Mouse (Mus musculus): ENCODE results near the gene Ndufc1.
"Not testable (repeated sequence)": the region's sequence is repeated elsewhere in the genome, so short reads cannot be mapped to it uniquely, and the experiment has no call there.

Gene Ndufc1

DNA sequence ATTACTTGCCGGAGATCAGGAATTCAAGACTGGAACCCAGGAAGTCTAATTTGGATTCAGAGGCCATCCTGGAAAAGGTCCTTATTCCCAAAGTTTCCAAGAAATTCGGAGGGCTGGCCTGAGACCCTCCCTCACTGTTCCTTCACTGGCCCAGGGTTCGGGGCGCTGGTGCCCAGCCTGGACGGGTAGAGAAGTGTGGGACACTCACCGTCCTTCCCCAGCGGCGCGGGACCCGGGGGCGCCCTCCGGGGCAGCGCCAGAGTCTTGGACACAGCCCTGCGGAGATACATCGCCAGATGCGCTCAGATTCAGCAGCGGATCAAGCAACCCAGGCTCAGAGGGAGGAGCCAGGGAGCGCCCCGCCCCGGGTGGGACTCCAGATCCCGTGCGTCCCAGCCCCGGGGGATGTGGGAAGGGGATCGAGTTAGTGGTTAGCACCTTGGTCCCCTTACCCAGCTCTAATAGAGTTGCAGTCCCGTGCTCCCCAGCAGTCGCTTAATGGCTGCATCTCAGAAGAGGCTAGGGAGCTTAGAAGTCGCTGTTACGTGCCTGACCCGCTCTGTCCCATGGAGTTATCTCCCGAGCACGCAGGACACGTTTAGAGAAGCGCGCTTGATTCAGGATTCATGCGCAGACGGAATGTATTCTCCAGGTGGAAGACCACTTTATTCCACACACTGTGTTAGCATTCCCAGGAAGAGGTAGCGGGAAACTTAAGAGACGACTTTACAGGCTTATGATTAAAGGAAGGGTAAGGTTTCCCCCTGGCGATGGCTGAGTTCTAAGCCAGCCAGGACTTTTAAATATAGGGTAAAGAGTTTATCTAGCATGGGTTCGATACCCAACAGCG lies 12.3 kb downstream of the Ndufc1 start, which contains the start of gene Mgarp:
Gene Mgarp, minus strand, starts transcription at position 520 of the 850 bp plus-strand sequence.
- DNase-seq (ENCODE audit: low spot score in 2 of 2), result peak; percentile 25 to 35

DNA sequence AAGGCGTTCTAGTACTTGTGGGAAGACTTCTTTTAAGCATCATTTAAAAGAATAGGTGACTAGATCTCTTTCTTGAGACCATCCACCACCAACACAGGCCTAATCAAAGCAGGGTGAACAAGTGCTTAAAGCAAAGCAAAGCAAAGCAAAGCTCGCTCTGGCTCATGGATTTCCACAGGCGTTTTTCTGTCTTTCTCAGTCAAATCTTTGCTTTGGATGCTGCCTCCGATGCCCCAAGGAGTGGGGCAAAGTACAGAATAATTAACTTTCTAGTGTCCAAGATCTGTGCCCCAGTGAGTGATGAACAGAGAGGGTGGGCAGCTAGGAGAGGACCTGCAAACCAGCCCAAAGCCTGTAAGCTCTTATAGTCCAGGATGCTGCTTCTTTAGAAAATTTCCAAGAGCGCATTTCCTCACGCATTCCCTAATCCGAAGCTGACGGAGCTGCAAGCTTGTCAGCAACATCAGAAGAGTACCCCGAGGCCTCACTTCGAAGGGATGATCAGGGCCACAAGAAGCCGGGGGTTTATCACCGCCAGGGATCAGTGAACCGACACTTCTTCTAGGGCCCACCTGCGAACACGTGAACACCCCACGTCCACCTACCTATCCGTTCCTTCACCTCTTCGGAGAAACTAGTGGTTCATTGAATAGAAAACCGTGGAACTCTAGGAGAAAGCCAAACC lies 13.2 kb downstream of the Ndufc1 start:
- DNase-seq (ENCODE audit: low spot score in 2 of 2), result no peak

DNA sequence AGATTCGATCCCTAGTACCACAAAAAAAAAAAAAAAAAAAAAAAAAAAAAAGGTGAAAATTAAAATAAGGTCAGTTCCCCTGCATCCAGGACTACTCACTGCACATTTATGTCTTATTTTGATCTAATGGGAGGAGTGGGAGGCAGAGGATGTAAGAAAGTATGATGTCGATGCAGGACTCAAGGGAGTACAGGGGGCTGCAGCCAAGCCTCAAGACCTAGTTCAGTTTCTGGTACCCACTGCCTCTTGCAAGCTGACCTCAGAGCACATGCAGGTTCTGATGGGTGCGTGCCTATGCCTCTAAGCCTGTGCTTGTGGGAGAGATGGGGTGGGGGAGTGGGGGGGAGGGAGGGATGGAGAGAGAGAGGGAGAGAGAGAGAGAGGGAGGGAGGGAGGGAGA lies 13.9 kb downstream of the Ndufc1 start:
- no peak for DNase-seq (ENCODE audit: low spot score in 2 of 2)

- no peak for DNase-seq (ENCODE audit: low spot score in 2 of 2)
These were observed 15.1 kb downstream of the Ndufc1 start for GRCm38 (mm10) chr3:51393651-51394050.

GRCm38 (mm10) chr3:51393018-51393417 lies 15.8 kb downstream of the Ndufc1 start:
- not testable (repeated sequence) for DNase-seq (ENCODE audit: low spot score in 2 of 2)

DNA sequence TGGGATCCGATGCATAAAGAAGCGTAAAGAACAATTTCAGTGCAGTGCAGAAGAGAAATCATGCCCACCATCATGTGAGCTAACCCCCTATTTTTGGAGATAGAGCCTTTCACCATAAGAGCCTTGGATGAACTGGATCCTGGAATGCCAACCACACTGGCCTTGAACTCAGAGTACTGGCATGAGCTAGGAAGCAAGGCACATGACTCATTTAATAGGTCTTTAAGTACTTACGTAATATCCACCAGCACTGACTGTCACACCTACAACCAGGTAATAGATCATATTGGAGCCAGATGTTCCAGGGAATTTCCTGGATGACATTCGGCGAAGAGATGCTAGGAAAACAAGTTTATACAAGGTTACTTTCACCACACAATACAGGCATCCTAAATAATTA lies 17.2 kb downstream of the Ndufc1 start:
- no peak for DNase-seq (ENCODE audit: low spot score in 2 of 2)

DNA sequence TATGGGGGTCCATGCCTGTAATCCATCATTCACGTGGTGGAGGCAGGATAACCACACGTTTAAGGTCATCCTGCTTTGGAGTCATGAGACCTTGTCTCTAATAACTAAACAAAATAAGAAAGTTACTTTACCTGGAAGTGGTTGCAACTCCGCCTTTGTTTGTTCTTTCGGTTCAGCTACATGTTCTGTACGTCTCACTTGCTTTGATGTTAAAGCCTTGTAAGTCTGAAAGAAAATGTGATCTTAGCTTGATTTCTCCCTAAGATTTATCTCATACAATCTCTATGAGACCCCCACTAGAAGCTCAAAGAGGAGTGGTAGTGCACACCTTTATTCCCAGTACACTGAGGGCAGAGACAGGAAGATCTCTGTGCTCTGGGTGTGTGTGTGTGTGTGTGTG lies 17.7 kb downstream of the Ndufc1 start:
- DNase-seq (ENCODE audit: low spot score in 2 of 2), result no peak

GRCm38 (mm10) chr3:51388904-51389303 lies 19.9 kb downstream of the Ndufc1 start:
- DNase-seq (ENCODE audit: low spot score in 2 of 2), result no peak

DNA sequence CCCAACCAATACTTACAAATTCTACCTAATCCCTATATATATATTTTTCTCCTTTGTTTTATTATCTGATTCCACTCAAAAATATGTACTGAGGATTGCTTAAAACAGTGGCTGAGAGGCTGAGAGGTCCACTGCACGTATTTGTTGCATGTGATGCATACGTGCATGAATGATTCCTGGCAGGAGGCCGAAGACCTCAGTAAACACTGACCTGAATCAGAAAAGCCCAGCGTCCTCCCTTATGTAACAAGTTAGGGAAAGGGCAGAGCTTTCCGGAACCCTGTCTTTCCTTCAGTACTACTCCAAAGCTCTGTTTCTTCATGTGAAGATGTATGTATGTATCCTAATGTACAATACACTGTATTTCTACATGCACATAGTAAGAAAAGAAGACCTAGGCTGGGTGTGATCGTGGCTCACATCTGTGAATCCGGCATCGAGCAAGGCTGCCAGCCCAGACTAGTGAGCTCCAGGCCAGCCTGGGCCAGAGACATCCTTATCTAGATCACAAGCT lies 20.9 kb downstream of the Ndufc1 start:
- no peak for DNase-seq (ENCODE audit: low spot score in 2 of 2)

GRCm38 (mm10) chr3:51387134-51387451 lies 21.7 kb downstream of the Ndufc1 start:
- DNase-seq (ENCODE audit: low spot score in 2 of 2), result no peak

DNA sequence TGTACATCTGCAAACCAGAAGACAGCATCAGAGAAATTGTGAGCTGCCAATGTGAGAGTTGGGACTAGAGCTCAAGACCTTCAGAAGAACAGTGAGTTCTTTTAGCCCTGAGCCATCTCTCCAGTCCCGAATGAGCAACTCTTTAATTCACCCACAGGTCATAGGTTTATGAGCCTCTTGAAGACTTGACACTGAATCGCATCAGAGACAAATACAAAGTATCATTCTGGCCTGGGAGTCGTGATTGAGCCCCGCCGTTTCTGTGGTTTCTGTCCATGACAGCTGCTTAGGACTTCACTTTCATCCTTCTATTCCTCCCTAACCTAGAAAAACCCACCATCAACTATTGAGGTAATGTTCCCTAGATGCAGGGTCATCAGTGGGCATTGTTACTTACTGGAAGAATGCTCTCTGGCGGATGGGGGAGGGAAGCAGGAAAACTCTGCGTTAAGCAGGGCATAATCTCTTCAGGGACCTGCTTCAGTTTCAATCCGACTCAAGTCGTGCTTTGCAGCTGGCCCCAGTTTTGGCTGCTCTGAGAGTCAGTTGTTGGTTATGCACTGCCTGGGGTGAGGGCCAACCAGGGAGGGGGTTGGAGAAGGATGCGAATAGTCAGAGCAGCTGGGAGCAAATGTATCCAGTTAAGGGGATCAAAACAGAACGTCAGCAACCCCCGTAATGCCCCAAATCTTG lies 22.2 kb downstream of the Ndufc1 start:
- DNase-seq (ENCODE audit: low spot score in 2 of 2), result no peak

GRCm38 (mm10) chr3:51383409-51383808 lies 25.4 kb downstream of the Ndufc1 start:
- DNase-seq (ENCODE audit: low spot score in 2 of 2), result no peak

- no peak for DNase-seq (ENCODE audit: low spot score in 2 of 2)
These were observed 28.2 kb downstream of the Ndufc1 start for GRCm38 (mm10) chr3:51380660-51381014.

GRCm38 (mm10) chr3:51379786-51380659 lies 28.8 kb downstream of the Ndufc1 start:
- DNase-seq (ENCODE audit: low spot score in 2 of 2), result no peak

DNA sequence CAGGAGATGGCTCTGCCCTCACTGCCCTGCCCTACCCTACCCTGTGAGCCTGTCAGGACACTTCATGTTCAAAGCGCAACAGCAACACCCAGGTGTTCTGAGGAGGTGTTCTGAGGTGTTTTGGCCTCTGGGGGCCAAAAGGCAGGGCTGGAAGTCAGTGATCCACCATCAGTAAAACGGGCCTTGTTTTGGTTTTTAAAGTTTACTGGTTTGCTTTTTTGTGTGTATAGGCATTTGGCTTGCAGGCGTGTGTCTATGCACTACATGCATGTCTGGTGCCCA lies 30.2 kb downstream of the Ndufc1 start:
- DNase-seq (ENCODE audit: low spot score in 2 of 2), result no peak

DNA sequence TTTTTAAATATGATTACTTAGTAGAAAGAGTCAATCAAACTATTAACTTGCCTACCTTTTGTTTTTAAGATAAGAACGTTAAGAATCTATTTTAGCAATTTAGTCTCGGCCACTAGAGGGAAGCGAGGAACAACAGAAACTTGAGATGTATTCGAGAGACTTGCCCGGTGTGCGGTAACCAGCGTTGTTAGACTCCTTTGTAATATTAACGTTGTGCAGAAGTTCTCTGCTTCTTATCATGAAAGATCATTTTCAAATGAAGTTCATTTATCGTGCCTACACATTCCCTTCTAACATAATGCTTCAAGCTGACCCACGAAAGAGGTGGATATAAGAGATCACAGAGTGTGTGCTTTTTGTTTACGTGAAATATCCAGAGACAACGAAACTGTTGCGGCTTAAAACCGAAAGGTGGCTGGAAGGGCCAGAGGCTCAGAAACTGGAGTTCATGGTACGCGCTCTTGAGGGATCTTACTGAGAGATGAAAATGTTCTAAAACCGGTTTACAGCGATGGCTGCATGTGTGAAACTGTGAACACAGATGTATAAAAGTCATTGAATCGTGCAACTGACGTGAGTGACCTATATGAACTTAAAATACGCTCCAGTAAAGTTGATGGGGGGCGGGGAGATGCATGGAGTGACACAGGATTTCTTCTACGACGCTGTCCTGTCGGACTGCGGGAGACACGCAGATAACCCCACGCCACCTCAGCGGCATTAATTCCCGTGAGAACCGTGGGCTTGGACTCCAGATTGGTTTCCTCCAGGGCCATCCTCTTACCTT lies 30.7 kb downstream of the Ndufc1 start:
- peak in 1 of 2 experiments; percentile 46 for DNase-seq (ENCODE audit: low spot score in 2 of 2)

DNA sequence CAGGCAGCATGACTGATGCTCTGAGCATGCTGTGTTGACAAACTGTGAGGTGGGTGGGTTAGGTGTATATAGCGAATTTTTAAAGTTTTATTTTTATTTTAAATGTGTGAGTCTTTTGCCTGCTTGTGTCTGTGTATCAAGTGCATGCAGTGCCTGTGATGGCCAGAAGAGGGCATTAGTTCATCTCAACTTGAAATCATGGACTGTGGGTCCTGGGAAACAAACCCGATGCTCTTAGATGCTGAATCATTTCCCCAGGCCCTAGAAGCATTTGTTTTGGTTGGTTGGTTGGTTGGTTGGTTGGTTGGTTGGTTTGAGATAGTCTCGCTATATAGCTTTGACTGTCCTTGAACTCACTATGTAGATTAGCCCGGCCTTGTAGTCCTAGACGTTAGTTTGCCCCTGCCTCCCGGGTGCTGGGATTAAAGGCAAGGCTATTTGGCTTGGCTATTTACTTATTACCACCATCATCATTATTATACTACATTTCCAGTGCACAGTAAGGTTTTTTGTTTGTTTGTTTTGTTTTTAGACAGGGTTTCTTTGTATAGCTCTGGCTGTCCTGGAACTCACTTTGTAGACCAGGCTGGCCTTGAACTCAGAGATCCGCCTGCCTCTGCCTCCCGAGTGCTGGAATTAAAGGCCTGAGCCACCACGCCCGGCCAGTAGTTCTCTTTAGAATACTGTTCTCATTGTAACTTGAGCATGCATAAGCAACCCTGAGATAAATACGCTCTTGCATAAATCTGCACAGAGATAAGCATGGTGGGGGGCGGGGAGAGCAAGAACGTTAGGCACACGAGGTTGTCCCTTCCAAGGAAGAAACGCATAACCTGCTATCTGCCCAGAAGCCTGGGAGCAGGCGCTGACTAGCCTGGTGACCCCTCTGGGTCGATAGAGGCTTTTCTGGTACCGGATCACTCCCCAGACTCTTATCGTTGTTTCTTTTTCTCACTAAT lies 33.2 kb downstream of the Ndufc1 start:
- peak in 1 of 2 experiments; percentile 54 for DNase-seq (ENCODE audit: low spot score in 2 of 2)

- no peak for DNase-seq (ENCODE audit: low spot score in 2 of 2)
These were observed 35.2 kb downstream of the Ndufc1 start for GRCm38 (mm10) chr3:51373544-51373943.

GRCm38 (mm10) chr3:51372883-51373282 lies 35.9 kb downstream of the Ndufc1 start:
- no peak for DNase-seq (ENCODE audit: low spot score in 2 of 2)

DNA sequence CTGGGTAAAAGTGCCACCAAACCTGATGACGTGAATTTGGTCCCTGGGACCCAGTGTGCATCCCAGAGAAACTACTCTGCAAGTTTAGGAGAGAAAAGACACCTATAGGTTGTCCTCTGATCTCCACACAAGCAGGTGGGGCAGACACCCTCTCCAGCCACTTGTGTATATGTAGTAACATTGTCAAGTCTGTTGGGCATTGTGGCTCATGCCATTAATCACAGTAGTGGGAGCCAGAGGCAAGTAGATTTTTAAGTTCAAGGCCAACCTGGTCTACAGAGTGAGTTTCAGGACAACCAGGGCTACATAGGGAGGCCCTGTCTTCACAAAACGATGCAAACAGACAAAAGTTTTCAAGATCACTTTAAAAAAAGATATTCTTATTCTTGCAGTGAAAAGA lies 37.0 kb downstream of the Ndufc1 start:
- DNase-seq (ENCODE audit: low spot score in 2 of 2), result no peak

Data from spleen, postnatal 36 days (tissue).